Mouse (Mus musculus): ENCODE data around the gene Tmem253. TPM values are rescaled to one million over a fixed set of nuclear protein-coding genes. Genes with fewer than 3 reads are reported as not detected.
"Not testable (repeated sequence)": the region's sequence is repeated elsewhere in the genome, so short reads cannot be mapped to it uniquely, and the experiment has no call there.

Tmem253 gene
- total and polyA plus RNA-seq, 3 experiments: 0.64 to 1.9 TPM; not detected in 1

DNA sequence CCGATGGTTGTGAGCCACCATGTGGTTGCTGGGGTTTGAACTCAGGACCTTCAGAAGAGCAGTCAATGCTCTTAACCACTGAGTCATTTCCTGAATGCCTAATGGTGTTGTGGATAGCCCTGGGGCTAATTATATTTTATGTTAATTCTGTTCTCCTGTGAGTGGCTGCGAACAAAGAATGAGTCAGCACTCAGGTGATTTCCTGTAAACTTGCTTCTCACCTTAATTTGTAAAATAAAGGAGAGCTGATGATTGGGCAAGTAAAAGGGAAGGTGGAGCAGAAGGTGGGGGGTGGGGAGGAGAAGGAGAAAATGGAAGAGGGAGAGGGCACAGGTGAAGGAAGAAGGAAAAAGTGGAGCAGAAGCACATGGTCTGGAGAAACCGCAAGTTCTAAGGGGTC, 37.3 kb downstream of the Tmem253 start:
- H3K27ac ChIP-seq (ENCODE audit: insufficient read depth, low read depth); H3K36me3 ChIP-seq (replicated peaks in 1 of 2; ENCODE audit: control insufficient read depth in 1 of 2, insufficient read depth in 1 of 2, low read length in 1 of 2); H3K27me3 ChIP-seq (replicated peaks); H3K9ac ChIP-seq (ENCODE audit: insufficient read depth, low read depth); H3K4me2 ChIP-seq (ENCODE audit: insufficient read depth, low read depth, poor library complexity, severe bottlenecking); H3K9me3 ChIP-seq (replicated peaks; ENCODE audit: low read length); H3K4me3 ChIP-seq (replicated peaks in 1 of 3; ENCODE audit: low read depth in 2 of 3, low read length in 2 of 3, poor library complexity in 1 of 3); dilution Hi-C loops (cut with MboI; ENCODE audit: extremely low pct_ligation_motif_present, extremely low pct_unique_long_range_greater_than_20kb, low sequenced_read_pairs); H3K79me2 ChIP-seq (replicated peaks; ENCODE audit: control insufficient read depth, extremely low read depth, insufficient read depth, poor library complexity, severe bottlenecking); DNase-seq (ENCODE audit: extremely low read depth); in situ Hi-C loops (cut with MboI; ENCODE audit: low pct_ligation_motif_present, low pct_unique_long_range_greater_than_20kb, low sequenced_read_pairs): not testable (repeated sequence)
- peaks cover 7 to 17% of the 10 kb centered on the region in 2 experiments; a peak in 3 of 4 replicates for H3K4me1 ChIP-seq (ENCODE audit: control insufficient read depth in 1 of 2, insufficient read depth in 2 of 2)
- TF ChIP-seq BHLHE40 (IDR thresholded peaks at IDR 0.05; ENCODE audit: low read depth, low read length): peak; percentile 65
- 0 out of 2 replicates have a peak, but pooled peaks have one; percentile 14 for TF ChIP-seq JUND (conservative IDR thresholded peaks at IDR 0.05; ENCODE audit: low read depth, low read length)

DNA sequence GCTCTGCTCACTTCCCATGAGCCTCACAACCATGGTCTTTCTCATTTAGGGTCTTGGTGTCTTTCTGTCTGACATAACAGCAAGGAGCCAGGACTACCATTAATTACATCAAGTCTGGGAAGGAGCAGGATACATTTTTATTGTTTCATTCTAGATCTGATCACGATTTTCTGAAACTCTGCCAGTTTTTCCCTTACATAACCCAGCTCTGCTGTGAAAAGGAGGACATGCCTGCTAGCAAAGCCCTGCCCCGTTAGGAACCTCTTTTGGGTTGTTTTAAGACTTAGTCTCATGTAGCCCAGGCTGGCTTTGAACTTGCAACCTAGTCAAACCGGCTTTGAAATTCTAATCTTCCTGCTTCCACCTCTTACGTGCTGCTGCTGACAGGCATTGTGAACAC, 44.5 kb downstream of the Tmem253 start:
- Histone ChIP-seq H3K4me2 (ENCODE audit: insufficient read depth, low read depth, poor library complexity, severe bottlenecking) (no peak overlapping the region), H3K27me3 (replicated peaks) (no peaks in the 10 kb centered on the region), H3K79me2 (replicated peaks; ENCODE audit: control insufficient read depth, extremely low read depth, insufficient read depth, poor library complexity, severe bottlenecking) (no peaks in the 10 kb centered on the region), H3K36me3 (replicated peaks in 1 of 2; ENCODE audit: control insufficient read depth in 1 of 2, insufficient read depth in 1 of 2, low read length in 1 of 2) (no peaks in the 10 kb centered on the region), H3K9ac (ENCODE audit: insufficient read depth, low read depth) (no peak overlapping the region), H3K9me3 (replicated peaks; ENCODE audit: low read length) (no peaks in the 10 kb centered on the region), H3K27ac (ENCODE audit: insufficient read depth, low read depth) (no peak overlapping the region), H3K4me3 (replicated peaks in 1 of 3; ENCODE audit: low read depth in 2 of 3, low read length in 2 of 3, poor library complexity in 1 of 3) (no peak overlapping the region), H3K4me1 (ENCODE audit: control insufficient read depth in 1 of 2, insufficient read depth in 2 of 2) (peaks cover 2 to 10% of the 10 kb centered on the region in 2 experiments; a peak in 2 of 4 replicates)
- dilution Hi-C loops (cut with MboI; ENCODE audit: extremely low pct_ligation_motif_present, extremely low pct_unique_long_range_greater_than_20kb, low sequenced_read_pairs): no loop called here
- in situ Hi-C loops (cut with MboI; ENCODE audit: low pct_ligation_motif_present, low pct_unique_long_range_greater_than_20kb, low sequenced_read_pairs): no loop called here
- DNase-seq (ENCODE audit: extremely low read depth): no peak
- TF ChIP-seq SMC3 (IDR thresholded peaks at IDR 0.05; ENCODE audit: low read depth, low read length) (no peak), E2F4 (IDR thresholded peaks at IDR 0.05; ENCODE audit: insufficient replicate concordance, low read depth, low read length) (no peak), HCFC1 (IDR thresholded peaks at IDR 0.05; ENCODE audit: low read depth, low read length) (no peak), MAZ (IDR thresholded peaks at IDR 0.05; ENCODE audit: low read depth, low read length) (no peak), NRF1 (IDR thresholded peaks at IDR 0.05; ENCODE audit: low read depth, low read length) (no peak), ZNF384 (IDR thresholded peaks at IDR 0.05; ENCODE audit: low read depth, low read length) (no peak), TCF12 (IDR thresholded peaks at IDR 0.05; ENCODE audit: low read depth, low read length) (no peak), MXI1 (IDR thresholded peaks at IDR 0.05; ENCODE audit: low read depth, low read length) (no peak), NELFE (IDR thresholded peaks at IDR 0.05; ENCODE audit: low read depth, low read length) (no peak), CTCF (conservative IDR thresholded peaks at IDR 0.05 in 1 of 2, IDR thresholded peaks at IDR 0.05 in 1 of 2; ENCODE audit: low read depth in 2 of 2, low read length in 2 of 2) (no peak), MAFK (IDR thresholded peaks at IDR 0.05; ENCODE audit: insufficient replicate concordance, low read length) (no peak), EP300 (IDR thresholded peaks at IDR 0.05; ENCODE audit: low read length) (no peak)

DNA sequence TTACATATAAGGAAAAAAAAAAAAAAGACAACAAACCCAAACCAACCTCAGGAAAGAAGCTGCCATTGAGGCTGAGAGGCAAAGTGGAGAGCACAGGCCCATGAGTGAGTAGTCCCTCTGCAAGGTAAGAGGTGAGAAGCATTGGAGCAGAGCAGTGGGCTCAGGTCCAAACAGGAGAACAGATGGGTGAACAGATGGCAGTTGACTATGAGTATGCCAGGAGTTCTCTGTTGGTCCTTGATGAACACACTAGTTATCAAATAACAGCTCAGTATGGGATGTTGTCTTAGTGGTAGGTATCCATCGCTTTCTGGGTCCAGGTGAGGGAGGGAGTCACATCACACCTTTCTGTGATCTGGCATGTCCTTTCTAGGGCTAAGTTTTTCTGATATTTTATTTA, 45.3 kb downstream of the Tmem253 start:
- Histone ChIP-seq H3K27ac (ENCODE audit: insufficient read depth, low read depth) (no peak overlapping the region), H3K9me3 (replicated peaks; ENCODE audit: low read length) (no peaks in the 10 kb centered on the region), H3K4me2 (ENCODE audit: insufficient read depth, low read depth, poor library complexity, severe bottlenecking) (no peak overlapping the region), H3K4me3 (replicated peaks in 1 of 3; ENCODE audit: low read depth in 2 of 3, low read length in 2 of 3, poor library complexity in 1 of 3) (no peak overlapping the region), H3K4me1 (ENCODE audit: control insufficient read depth in 1 of 2, insufficient read depth in 2 of 2) (peaks cover 2 to 10% of the 10 kb centered on the region in 2 experiments; a peak in 2 of 4 replicates), H3K79me2 (replicated peaks; ENCODE audit: control insufficient read depth, extremely low read depth, insufficient read depth, poor library complexity, severe bottlenecking) (no peaks in the 10 kb centered on the region), H3K36me3 (replicated peaks in 1 of 2; ENCODE audit: control insufficient read depth in 1 of 2, insufficient read depth in 1 of 2, low read length in 1 of 2) (no peaks in the 10 kb centered on the region), H3K27me3 (replicated peaks) (no peaks in the 10 kb centered on the region), H3K9ac (ENCODE audit: insufficient read depth, low read depth) (no peak overlapping the region)
- in situ Hi-C loops (cut with MboI; ENCODE audit: low pct_ligation_motif_present, low pct_unique_long_range_greater_than_20kb, low sequenced_read_pairs): no loop called here
- DNase-seq (ENCODE audit: extremely low read depth): no peak
- no peak for TF ChIP-seq RAD21 (IDR thresholded peaks at IDR 0.05; ENCODE audit: low read depth, low read length)
- no peak for TF ChIP-seq KAT2A (IDR thresholded peaks at IDR 0.05; ENCODE audit: insufficient replicate concordance, low read length)
- no peak for TF ChIP-seq MAFK (IDR thresholded peaks at IDR 0.05; ENCODE audit: insufficient replicate concordance, low read length)
- TF ChIP-seq POLR2A (IDR thresholded peaks at IDR 0.05; ENCODE audit: low read depth, low read length): no peak
- no peak for TF ChIP-seq JUN (IDR thresholded peaks at IDR 0.05; ENCODE audit: insufficient read depth, low read depth, low read length)
- TF ChIP-seq ZKSCAN1 (IDR thresholded peaks at IDR 0.05; ENCODE audit: borderline replicate concordance, low read depth, low read length): no peak
- TF ChIP-seq UBTF (IDR thresholded peaks at IDR 0.05; ENCODE audit: low read depth, low read length): no peak
- TF ChIP-seq GABPA (IDR thresholded peaks at IDR 0.05; ENCODE audit: insufficient replicate concordance, low read depth, low read length): no peak
- TF ChIP-seq BHLHE40 (IDR thresholded peaks at IDR 0.05; ENCODE audit: low read depth, low read length): no peak
- TF ChIP-seq NRF1 (IDR thresholded peaks at IDR 0.05; ENCODE audit: low read depth, low read length): no peak
- TF ChIP-seq TCF12 (IDR thresholded peaks at IDR 0.05; ENCODE audit: low read depth, low read length): no peak
- no peak for TF ChIP-seq EP300 (IDR thresholded peaks at IDR 0.05; ENCODE audit: low read length)
- no peak for TF ChIP-seq PAX5 (IDR thresholded peaks at IDR 0.05; ENCODE audit: low read length)
- TF ChIP-seq RCOR1 (conservative IDR thresholded peaks at IDR 0.05; ENCODE audit: low read depth, low read length): no peak
- no peak for TF ChIP-seq TBP (conservative IDR thresholded peaks at IDR 0.05; ENCODE audit: low read depth, low read length)
- TF ChIP-seq HCFC1 (IDR thresholded peaks at IDR 0.05; ENCODE audit: low read depth, low read length): no peak
- no peak for TF ChIP-seq USF2 (conservative IDR thresholded peaks at IDR 0.05; ENCODE audit: low read depth, low read length)
- no peak for TF ChIP-seq CHD2 (IDR thresholded peaks at IDR 0.05; ENCODE audit: low read length)
- no peak for TF ChIP-seq MXI1 (IDR thresholded peaks at IDR 0.05; ENCODE audit: low read depth, low read length)
- dilution Hi-C loops (cut with MboI; ENCODE audit: extremely low pct_ligation_motif_present, extremely low pct_unique_long_range_greater_than_20kb, low sequenced_read_pairs): no loop called here

Measured in CH12.LX (cell line).